Mouse (Mus musculus) erythroblast, adult 5-6 weeks (primary cell): ENCODE measurements at regions not wholly inside any gene's neighbourhood (a gene's known extent, or its start where the extent isn't known, plus 50 kb on each side); places are given as distances from the start of the nearest gene placed in this dataset.

Experiments
- ATAC-seq: replicated peaks from 2 replicates; pipeline ENCODE4 v1.8.0; 2016; ENCODE audit warnings: moderate number of reproducible peaks, mild to moderate bottlenecking, moderate TSS enrichment, inconsistent platforms; ENCODE audit not compliant: poor library complexity, low FRiP score, severe bottlenecking

DNA sequence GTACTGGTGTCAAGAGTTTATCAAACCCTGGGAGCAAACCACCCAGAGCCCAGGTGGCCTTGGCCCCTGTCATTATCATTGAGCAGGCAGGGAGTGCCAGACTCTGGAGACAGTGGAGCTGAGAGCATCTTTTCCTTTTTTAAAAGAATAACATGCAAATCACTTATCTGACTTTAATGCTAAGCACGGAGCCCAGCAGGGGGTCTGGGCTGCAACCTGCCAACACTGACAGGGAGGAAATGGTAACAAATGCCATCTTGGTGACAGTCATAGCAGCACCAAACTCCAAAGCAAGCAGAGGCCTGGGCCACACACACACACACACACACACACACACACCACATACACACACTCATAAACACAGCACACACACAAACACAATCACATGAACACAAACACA, 223.1 kb upstream of the Sdk2 start:
- no peak for ATAC-seq

DNA sequence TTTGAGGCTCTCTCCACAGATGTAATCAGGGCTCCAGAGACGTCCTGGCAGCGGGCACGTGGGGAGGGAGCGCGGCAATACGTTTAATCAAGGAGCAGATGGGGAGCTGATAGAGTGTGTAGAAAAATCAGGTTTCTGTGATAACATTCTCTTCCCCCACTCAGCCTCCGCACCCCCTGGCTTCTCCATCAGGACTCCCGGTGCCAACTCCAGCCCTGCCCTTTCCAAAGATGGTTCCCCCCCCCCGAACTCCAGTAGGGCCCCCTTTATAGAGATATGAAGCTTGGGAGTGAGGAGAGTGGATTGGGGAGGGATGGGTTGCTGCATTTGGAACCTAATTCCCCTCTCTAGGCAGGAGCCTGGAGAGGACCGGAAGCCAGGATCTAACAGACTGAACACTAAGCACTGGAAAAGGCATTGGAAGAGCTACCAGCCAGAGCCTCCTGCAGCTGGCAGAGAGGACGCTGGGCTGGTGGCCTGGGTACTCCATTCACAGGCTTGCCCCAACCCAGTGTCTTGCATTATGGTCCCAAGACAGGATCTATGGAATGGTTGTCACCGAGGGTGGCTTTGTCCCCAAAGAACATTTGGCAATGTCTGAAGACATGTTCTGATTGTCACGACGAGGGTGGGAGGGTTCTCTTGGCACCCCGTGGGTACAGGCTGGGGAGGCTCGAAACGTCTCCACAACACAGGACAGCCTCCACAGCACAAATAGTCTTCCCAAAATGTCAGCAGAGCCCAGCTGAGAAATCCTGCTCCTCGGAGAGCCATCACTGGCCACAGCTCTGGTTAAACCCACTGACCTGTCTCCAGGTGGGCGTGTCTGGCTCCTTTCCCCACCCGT, 218.2 kb upstream of the Sdk2 start:
- no peak for ATAC-seq

DNA sequence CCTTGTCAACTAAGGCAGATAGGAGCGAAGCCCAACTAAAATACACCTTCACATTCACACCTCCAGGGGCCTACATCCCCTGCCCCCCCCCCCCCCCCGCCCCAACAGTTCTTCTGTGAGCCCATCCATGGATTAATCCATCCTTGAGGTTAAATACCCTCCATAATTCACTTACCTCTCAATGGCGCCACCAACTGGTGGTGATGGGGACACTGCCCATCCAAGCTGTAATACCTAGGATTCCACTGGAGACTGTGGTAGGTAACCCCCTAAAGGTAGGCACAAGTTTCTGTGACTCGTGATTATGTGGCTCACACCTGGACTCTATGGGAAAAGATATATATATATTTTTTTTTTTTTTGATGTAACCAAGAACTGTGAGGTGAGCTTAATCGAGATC, 216.4 kb upstream of the Sdk2 start:
- no peak for ATAC-seq

DNA sequence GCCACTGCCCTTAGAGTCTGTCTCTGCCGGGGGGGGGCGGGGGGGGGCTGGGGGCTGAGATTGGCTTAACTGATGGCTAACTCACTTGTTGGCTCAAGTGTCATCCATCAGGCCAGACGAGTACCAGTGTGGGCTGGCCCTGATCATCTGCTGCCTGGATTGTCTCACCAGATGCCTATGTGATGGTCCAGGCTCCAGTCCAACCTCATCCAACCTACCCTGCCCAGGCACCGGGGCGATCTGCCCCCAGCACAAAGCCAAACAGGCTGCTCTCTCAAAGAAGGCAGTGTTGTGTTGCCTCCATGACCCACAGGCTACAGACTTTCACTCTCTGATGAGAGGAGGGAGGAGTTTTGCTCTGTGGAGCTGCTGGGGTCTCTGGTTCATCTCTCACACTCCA, 215.7 kb upstream of the Sdk2 start:
- no peak for ATAC-seq

DNA sequence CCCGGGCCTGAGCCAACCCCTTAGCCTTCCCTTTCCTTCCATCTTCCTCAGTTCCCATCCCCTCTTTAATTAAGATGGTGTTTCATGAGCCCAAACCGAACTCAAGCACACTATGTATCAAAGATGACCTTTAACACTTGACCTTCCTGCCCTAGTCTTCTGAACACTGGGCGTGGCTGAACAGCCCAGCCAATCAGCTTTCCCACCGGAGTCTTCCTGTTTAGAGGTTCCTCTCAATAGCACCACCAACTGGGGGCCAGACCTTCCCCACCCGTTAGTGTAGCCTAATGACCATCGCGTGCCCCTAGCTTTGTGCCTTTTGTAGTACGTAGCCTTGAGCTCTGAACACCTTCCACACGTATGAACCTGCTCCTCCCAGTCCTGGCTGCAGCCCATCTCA, 215.0 kb upstream of the Sdk2 start:
- ATAC-seq = no peak

DNA sequence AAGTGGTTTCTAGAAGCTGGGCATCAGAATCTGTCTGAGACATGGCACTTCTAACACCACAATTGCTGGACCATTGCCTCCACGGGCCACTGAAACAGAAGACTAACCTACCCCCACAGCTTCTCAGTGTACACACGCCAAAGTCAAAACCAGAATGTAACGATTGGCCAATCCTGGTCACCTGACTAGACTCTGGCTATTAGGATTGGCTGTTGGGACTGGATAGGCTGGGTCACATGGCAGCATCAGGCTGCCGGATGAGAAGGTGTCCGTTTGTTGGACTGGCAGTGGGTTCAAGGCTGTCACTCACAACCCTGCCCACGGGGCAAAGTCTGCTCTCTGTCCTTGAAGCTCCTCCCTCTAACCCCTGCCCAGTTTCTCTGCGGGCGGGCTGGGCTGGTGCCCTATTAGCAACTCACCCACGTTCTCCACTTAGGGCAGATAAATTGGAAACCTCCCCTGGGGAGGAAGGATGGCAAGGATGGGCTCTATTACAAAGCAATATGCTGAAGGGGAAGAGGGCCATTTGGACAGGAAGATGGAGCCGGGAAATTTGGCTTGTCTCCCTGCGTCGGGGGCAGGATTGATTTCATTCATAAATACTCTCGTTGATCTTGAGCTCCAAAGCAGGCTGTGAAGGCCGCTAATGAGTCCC, 214.3 kb upstream of the Sdk2 start:
- no peak for ATAC-seq

DNA sequence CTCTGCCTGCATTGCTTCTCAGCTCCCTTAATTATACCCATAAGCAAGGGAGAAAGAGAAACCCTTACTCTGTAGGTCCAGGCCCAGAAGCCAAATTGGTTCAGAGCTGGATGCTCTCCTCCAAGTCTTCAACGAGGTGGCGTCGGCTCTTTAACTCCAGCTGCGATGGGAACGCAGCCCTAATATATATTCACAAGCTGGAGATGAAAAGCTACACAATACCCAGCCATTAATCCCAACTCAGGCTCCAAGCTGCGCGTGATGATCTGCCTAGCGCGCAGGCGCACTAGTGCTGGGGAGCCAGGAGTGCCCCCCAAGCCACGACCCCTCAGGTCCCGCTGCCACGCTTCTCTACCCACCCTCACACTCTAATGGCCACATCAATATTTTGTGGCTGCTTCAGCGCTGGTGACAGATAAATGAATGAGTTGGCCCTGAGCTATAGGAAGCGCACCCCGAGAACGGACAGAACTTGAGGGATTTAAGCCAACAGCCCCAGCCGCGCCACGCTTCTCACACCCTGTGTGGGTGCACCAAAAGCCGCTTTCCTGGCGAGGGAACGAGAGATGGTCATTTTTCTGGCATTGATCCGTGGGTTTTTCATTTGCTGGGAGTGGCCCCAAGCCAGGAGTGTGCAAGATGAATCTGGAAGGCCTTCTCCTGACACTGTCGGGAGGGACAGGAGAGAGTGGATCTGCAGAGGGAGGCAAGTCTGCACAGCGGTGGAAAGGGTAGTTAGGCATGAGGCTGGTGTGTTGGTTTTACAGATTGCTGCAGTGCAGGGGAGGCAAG, 210.9 kb upstream of the Sdk2 start:
- ATAC-seq = no peak

DNA sequence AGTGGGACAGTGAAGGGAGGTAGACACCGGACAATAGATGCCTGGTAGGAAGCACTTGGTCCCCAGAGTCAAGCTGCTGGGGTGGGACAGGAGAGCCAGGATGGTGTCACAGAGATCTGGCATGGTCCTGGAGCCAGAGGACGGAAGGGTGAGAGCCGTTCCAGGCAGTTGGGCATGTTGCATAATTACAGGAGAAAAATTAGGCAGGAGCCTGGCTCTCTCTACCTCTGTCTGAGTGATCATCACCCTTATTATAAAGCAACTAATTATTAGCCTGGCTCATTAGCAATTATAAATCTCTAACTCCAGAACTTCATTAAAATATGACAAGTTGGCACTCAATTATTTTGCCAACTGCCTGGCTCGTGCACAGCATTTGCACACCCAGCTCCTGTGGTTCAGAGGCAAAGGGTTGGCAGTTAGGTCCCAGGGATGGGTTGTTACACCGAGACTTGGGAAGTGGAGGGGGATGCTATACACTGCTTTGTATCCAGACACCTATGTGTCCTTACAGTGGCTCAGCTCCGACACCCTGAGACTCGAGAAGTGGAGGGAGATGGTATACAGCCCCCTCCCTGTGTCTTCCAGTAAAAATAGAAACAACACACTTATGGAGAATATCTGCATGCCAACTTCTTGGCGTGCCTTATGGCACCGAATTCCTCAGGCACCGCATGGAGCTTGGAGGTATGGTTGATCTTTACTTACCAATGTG, 203.7 kb upstream of the Sdk2 start:
- ATAC-seq = no peak

DNA sequence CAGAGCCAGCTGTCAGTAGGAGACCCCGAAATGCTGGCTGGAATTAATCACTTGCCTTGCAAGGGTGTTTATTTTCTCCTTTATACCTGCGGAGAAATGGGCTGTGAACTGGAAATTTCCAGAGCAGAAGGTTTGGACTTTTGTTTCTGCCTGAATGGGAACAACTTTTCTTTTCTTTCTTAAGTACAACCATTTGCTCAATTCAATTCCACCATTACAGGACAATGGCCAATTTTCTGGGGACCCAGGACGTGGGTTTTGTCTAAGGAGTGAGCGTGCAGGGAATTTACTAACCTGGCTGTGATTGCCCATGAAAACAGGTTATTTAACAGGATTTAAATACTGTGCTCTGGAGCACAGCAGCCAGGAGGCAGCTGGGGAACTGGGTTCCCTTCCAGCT, 195.1 kb upstream of the Sdk2 start:
- ATAC-seq = no peak

DNA sequence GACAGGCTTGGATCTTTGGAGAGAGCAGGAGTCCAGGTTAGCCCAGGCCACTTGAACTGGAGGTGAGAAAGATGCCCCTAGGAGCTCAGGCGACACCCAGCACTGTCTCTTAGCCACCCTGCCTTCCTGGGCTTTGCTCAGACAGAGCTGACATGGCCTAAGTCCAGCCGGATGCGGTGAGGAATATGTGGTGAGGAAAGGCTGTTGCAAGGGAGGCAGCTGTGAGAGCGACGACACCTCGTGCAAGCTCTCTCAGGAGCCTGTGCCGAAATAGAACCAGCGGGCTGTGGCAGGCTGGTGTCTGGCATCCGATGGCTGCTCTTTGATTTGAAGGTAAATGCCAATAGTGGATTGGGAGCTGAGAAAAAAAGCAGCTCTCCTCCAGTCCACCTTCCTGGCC, 191.4 kb upstream of the Sdk2 start:
- ATAC-seq = no peak

DNA sequence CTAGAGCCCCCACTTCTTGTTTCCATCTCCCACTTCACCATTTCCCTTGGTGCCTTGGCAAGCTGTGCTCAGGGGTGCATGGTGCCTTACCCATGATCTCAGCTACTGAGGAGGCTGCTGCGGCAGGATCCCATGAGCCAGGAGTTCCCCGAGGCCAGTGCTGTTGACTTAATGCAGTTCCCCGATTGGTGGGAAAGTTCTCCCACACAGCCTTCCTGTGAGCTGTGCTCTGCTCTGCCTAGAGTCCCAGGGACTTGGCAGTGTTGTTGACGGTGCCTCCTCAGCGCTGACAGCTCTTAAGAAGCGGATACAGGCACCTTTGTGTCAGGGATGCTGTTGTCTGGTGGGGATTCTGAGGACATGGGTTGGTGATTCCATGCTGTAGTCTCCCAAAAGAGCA, 190.9 kb upstream of the Sdk2 start:
- ATAC-seq = no peak

DNA sequence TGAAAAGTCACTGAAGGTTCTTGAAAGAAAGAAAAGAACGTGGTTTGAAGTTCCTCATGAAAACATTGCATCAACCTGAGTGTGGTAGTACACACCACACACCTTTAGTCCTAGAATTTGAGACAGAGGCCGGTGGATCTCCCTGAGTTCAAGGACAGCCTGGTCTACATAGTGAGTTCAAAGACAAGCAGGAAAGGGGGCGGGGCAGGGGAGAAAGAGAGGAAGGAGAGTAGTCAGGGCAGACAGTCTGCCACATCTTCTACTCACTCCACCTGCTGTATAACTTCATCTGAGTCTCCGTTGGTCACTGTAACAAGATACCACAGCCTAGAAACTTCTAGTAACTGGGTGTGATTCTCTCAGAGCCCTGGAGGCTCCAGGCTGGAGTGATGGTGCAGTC, 190.2 kb upstream of the Sdk2 start:
- ATAC-seq = no peak

DNA sequence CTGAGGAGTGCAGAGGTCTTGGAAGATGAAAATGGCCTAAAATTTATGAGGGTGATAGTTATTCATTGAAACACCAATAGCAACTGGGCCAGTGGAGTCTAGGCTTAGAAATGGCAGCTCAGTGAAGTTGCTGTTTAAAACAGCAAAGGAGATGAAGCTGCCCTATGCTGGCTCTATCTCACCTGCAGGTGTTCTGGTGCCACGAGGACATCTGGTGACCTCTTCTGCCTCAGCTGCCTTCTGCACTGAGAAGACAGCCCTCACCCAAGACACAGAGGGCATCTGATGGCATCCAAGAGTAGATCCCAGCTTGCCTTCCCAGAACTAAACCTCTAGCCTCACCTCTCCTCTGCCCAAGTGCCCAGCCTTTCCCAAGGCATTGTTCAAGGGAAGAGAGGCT, 187.5 kb upstream of the Sdk2 start:
- ATAC-seq = no peak

DNA sequence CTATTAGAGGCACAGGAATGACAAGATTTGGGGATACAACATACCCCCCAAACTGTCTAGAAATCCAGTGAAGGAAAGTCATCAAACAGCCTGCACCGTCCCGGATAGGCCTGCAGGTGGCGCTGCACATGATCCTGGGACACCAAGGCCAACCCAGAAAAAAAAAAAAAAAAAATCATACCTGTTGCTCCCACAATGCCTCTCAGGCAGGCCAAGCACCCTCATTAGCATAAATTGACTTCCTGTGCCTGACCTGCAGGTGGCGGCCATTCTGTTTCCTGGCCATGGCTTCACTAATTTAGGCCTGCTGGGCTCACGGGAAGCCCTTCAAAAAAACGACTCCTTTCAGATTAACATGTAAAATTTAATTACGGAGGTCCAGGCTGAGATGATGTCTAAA, 184.8 kb upstream of the Sdk2 start:
- no peak for ATAC-seq

DNA sequence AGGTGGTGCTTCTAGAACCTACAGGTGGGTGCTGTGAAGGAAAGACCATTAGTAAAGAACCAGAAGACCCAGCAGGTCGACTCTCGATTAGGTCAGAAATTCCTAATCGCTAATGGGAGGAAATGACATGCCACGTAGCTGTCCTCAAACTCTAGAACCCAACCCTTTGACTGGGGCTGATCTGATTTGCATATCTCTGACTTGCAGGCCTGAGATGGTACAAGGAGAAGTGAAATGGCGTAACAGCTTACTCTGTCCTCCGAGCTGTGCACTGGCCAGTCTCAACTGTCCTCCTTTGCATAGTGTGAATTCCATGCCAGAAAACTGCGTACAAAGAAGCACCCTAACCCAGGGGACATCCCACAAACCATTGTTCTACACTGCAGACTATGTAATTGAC, 182.4 kb upstream of the Sdk2 start:
- ATAC-seq = no peak

DNA sequence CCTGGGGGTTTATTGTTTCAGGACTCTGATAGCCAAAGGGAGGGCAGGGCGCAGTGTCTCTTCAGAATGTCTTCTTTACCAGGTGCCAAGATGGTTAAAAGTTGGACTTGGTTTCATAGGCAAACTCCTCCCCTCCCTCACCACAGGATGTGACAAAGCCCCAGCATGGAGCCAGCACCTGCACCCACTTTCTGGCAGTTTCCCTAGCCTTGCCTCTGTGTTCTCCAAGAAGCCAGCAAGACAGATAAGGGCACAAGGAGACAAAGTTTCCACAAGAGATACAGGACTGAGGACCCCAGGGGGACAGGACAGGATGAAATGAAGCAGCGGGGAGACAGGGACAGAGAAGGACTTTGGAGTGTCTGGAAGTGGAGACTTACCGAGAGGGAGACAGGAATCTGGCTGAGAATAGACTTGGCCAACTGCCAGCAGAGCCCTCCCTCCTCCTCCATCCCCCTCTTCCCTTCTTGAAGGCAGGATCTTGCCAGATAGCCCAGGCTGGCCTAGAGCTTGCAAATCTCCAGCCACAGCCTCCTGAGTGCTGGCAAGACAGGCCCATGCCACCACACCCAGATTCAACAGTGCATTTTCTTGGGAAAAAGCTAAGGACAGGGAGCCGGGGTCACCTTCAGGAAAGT, 181.5 kb upstream of the Sdk2 start:
- ATAC-seq = no peak

DNA sequence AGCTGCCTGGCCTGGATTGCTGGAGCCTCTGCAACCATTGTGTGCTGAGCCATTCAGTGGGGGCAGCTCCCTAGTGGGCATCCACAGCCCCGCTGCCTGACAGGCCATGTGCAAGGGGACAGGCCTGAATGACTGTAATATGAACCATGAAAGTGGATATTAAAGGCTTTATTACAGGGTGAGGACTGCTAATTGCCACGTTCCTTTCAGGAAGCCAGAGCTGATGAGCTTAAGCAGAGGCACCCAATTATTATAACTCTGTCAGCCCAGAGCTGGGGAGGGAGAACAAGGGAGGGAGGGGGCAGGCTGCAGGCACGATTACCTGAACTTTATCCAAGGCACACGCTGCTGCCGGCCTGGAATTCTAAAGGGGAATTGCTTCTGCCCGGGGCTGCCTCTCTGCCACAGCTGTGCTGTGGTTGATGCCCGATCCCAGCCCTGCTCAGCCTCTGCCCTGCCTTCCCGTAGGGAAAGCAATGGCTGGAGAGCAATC, 172.5 kb upstream of the Sdk2 start:
- no peak for ATAC-seq

DNA sequence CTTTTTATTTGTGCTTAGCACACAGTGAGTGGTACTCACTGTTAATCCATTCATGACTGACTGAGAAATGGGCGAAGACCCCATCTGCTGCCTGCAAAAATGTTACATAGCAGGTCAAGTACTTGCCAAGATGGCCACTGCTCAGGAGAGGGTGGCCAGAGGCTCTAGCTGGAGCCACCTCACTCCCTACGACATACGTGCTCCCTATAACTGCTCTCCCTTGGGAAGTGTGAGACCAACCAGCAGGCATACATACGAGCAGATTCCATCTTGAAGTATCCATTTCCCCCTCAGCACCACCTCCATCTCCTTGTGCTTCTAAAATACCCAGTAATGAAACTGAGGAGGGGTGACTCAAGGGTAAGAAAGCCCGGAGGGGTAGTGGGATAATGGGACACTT, 172.0 kb upstream of the Sdk2 start:
- no peak for ATAC-seq

DNA sequence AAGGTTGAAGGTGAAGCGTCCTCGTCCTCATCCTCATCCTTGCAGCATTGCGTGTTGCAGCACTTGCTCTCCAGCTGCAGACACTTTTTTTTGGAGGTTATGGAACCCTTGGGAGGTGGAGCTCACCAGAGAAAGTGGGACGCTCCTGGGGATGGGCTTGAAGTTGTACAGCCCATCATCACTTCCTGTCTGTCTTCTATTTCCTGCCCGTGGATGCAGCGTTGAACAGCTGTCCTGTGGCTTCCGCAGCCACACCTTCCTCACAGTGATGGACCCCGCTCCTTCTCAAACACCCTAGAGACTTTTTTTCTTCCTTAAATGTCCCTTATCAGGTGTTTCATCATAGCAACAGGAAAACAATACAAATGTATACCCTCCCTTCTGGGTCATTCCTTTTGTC, 171.5 kb upstream of the Sdk2 start:
- no peak for ATAC-seq

DNA sequence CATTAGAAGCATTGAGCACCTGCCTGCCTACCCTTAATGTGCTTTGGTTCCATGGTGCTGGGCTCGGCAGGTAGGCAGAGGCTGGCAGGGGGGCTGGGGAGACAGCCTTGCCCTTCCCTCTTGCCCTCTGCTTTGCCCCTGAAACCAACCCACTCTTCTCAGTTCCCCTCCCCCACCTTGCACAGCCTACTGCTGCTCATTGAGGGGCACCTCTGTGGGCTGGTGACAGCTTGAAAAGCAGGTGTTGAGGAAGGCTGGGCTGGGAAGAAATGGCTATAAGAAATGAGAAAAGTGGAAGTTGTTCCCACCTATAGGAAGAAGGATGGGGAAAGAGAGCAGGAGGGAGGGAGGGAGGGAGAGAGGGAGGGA, 167.7 kb upstream of the Sdk2 start:
- no peak for ATAC-seq
